Mouse (Mus musculus) adipocyte (in vitro differentiated cells): ENCODE data around the gene Tcf12.

ENCODE experiments used
- DNase-seq: peaks from one replicate; pipeline ENCODE4 v3.0.0-alpha.2; 2016; ENCODE audit warnings: low spot score

Gene Tcf12

GRCm38 (mm10) chr9:72088893-72089611, 22.6 kb downstream of the Tcf12 start:
- DNase-seq: no peak

GRCm38 (mm10) chr9:72085017-72085416, 26.7 kb downstream of the Tcf12 start:
- DNase-seq: no peak

DNA sequence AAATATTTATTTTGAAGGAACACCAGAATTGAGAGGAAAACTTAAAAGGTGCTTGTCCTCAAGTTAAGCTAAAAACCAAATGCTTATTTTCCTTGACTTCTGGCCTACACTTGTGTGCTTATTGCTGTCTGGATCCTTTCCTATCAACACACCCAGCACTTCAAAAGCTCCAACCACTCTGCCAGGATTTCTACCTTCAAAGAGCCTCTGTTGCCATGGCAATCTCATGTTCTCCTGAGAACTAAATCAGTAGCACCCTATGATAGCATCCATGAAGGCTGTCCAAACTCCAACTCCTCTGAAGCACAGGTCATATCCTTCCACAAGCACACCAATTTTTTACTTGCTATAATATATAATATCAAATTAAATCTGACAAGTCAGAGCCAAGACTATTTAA, 27.5 kb downstream of the Tcf12 start:
- DNase-seq: no peak

DNA sequence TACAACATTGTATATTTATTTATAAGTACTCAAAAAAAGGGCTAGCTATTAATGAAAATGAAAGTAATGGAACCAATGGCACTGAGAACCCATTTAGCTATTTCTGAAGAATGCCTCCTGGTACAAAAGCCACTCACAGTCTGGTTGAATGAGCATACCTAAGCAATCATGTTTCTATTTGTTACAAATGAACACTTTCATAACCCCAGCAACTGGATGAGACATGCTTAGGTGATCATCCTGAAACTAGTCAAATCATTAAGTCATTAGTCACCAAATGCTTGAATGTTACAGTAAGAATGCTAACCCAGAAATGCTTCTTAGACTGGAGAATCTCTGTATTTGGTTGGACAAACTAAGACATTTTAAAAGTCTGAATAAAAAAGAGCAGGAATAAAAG, 35.5 kb downstream of the Tcf12 start:
- no peak for DNase-seq

DNA sequence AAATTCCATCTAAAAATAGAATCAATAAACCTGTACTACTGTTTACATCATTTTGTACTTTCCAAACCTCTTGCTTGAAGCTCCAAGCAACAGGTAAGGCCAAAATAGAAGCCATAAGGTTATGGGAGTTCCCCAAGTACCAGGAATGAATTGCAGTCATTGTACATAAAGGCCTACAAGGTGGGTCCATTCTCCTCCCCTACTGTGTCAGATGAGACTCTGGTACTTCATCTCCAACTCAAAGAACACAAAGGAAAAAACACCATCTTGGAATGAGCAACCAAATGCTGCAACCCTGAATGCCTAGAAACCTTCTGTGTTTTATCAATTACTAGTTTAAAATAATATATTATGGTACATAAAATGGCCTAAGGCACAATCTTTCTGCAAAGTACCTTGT, 45.5 kb downstream of the Tcf12 start:
- no peak for DNase-seq

DNA sequence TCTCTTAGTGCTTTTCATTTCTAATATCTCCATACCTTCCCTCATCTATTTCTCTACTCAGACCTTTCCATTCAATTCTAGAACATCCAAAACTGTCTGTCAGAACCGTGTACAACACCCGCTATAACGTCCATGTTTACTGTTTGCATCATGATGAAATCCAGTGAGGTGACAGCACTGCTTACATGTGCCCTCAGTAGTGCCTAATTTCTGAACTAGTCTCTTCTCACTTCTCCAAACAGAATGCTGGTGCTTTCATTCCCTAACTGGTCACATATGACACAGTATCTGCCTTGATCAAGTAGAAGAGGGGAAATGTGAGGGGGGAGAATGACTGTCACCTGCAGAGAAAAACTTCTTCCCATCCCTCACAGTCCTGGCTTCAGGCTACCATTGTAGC, 58.5 kb downstream of the Tcf12 start:
- DNase-seq: no peak

DNA sequence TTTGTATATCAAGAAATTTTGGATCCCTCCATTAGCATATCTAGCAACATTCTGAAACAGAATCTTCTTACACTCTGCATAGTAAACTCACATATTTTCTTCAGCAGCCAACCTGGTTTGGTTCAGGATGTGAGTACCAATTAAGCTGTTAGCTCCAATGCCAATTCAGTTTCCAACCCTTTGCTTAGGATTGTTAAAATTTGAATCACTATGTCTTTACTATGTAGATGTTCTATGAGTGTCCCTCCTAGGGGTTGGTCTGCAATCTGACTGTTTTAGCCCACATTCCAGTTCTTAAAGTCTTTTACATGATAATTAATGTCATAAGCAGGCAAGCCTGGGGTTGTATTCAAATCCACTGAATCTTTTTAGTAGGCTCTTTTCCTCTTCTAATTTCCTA, 71.5 kb downstream of the Tcf12 start:
- DNase-seq: no peak

GRCm38 (mm10) chr9:72039369-72039768, 72.3 kb downstream of the Tcf12 start:
- DNase-seq: no peak

DNA sequence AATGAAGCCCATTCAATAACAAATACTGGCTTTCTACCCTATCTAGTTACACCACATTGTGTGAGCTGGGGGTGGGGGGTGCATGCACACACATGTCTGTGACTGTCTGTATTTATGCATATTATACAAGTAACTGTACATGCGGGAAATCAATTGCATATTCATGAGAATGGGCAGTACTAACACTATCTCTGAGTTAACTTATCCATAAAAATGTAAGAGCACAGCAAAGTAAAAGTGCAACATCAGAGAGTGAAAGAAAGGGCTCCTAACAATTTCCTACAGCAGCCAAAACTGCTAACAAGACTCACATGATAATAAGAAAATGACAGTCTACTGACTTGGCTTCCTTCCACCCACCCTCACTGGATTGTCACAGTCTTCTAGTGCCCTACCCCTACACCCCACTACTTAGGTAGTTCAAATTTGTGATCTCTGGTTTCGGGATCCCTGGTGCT, 74.6 kb downstream of the Tcf12 start:
- peak; percentile 41 for DNase-seq

GRCm38 (mm10) chr9:72036257-72036656, 75.4 kb downstream of the Tcf12 start:
- no peak for DNase-seq

GRCm38 (mm10) chr9:72033271-72033670, 78.4 kb downstream of the Tcf12 start:
- DNase-seq: no peak

DNA sequence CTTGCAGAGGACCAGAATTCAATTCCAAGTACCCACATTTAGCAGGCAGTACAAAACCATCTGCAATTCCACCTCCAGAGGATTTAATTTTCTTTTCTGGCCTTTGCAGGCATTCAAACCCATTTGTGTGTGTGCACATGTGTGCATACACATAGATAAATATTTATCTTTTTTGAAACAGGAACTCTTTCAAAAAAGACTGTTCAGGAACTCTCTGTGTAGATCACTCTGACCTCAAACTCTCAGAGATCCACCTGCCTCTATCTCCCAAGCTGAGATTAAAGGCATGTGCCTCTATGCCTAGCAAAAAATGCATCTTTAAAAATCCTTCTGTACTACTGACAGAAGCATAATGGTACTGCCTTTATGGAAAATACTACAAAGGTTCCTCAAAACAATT, 81.4 kb downstream of the Tcf12 start:
- DNase-seq: no peak

- DNase-seq: no peak
Measured at GRCm38 (mm10) chr9:72029601-72030000, 82.1 kb downstream of the Tcf12 start.

DNA sequence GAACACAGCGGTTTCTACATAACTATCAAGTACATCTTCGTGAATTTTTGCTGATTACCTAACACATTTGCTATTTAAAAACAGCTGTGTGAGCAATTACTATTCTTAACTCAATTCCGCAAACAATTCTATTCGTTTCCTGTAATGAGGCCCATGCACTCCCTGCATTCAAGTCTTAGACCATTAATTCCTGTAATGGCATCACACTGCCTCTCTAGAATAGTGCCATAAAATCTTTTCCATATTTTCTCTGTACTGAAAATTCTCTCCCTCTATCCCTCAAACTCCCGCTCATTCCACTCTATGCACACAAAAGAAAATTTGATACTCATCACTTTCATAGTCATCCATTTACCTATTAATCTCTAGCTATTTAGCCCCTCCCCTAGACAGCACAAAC, 88.4 kb downstream of the Tcf12 start:
- DNase-seq: no peak

- DNase-seq: peak; percentile 19
Measured at GRCm38 (mm10) chr9:72021512-72021911, 90.2 kb downstream of the Tcf12 start.

DNA sequence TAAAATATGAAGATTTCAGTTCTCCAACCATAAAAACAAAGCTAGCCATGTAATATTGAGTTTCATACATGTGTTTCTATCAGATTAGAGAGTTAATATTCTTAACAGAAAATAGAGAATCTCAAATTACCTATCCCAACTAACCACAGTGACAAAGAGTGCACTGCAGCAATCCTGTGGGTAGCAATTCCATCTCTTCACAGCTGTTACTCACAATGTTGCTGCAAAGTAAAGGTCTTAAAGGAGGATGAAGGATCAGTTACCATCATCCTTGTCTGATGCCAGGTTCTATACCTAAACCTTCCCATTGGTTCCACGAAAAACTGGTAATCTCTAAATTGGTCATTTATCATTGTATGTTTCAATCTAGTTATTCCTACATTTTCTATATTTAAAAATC, 95.7 kb downstream of the Tcf12 start:
- DNase-seq: no peak

DNA sequence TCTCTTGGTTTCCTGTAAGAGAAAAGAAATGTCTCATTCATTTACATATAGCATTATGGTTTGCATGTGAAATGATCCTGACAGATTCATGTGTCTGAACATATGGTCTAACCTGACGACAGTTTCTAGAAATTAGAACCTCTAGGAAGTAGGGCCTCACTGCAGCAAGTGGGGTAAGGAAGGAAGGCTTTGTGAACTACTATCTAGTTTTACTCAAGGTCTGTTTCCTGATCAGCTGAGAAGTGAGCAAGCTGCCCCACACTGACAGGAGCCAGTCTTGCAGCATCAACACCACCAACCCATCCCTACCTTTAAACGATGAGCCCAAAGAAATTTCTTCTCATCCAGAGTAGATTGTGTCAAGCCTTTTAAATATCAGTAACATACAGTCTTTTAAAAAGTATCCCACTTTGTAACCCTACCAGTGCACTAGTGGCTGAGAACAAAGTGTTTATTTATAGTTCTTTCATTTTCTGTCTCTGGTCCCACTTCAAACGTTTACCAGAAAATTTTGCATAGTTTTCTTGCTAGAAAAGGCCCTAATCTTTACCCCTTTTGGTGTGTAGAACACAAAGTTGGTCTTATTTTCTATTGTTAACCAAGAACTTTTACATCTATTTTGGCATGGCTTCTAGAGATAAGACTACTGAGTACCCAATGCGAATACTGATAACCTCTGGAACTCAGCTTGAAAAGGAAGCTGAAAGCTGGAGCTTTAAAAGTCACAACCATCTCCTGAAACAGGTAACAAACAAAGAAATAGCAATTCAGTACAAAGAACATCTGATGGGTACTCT, 96.9 kb downstream of the Tcf12 start:
- no peak for DNase-seq

- no peak for DNase-seq
Measured at GRCm38 (mm10) chr9:72013541-72013940, 98.1 kb downstream of the Tcf12 start.

DNA sequence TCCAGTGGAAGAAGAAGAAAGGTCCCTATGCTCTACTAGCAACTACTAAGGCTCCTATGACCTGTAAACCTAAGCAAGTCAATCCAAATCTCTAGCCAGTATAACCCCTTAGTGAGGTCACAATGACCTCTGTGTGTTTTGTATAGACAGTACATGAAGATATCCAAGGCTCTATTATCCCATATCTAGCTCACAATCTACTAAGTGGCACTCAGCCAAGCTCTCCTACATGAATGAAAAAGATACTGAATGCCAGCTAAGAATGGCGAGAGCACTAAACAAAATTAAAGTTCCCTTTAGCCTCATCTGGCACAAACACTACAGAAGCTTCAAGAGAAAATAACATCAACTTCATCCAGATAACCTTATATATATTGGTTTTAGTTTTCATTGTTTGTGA, 103.0 kb downstream of the Tcf12 start:
- peak; percentile 7 for DNase-seq

GRCm38 (mm10) chr9:71991147-71991546, 120.5 kb downstream of the Tcf12 start:
- no peak for DNase-seq

DNA sequence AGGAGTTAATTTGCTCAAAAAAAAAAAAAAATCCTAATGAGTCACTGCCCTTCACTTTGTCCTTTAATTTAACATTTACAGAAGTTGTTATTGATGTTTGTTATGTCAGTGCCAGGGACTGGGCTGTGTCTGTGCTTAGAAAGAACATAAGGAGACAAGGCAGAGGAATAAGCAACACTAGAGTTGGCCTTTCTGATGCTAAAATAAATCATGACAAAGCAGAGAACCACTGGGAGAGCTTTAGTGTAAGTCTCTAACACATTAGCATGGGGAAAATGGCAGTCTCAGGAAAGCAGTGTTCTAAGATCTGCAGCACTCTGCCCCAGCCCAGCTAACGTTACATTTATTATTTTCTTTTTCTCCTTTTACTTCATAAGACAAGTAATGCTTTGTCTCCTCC, 121.3 kb downstream of the Tcf12 start:
- DNase-seq: no peak

- no peak for DNase-seq
Measured at GRCm38 (mm10) chr9:71989663-71990062, 122.0 kb downstream of the Tcf12 start.

- DNase-seq: no peak
Measured at GRCm38 (mm10) chr9:71986716-71987115, 125.0 kb downstream of the Tcf12 start.

DNA sequence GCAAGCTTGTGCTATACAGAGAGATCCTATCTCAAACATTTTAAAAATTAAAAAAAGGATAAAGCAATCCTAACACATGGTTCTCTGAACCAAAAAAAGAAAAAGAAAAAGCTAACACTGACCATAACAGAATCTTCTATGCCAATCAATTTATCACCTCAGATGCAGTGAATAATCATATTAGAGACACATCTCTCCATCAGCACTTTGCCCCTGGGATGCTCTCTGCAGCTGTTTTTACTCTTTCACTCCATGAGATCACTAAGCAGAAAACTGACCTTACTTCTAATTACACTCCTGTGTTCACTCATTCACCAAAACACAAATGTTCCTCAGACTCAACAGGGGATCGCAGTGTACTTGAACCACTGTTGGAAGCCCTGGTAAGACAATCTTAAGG, 128.8 kb downstream of the Tcf12 start:
- no peak for DNase-seq
